Mouse (Mus musculus) kidney, adult 18-20 months (tissue): ENCODE measurements around the gene Medag.
A peak's percentile ranks its signal among the peaks of the same experiment; 100 is the strongest.

Experiments used
- DNase-seq: peaks from one replicate; pipeline ENCODE4 v3.0.0; 2021

Gene Medag

GRCm38 (mm10) chr5:149385228-149385961, 26.2 kb upstream of the Medag start:
- DNase-seq, result no peak

GRCm38 (mm10) chr5:149386294-149386850, 25.2 kb upstream of the Medag start:
- no peak for DNase-seq

DNA sequence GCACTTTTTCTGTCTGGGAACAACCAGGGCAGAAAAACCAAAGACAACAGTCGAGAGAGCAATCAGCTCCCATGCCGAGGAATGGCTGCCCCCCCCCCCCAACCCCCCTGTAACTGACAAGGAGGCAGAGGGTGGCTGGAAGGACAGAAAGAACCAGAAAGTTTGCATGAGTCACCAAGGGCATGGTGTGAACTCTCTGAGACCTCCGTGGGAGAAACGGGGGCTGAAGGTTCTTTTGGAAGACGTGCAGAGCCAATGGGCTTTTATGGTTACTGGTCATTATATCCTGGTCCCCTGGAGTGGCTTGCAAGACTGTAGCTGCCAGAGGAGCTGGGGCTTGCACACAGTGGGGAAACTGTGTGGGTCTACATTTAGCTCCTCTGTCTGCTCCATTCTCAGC, 22.6 kb upstream of the Medag start:
- no peak for DNase-seq

DNA sequence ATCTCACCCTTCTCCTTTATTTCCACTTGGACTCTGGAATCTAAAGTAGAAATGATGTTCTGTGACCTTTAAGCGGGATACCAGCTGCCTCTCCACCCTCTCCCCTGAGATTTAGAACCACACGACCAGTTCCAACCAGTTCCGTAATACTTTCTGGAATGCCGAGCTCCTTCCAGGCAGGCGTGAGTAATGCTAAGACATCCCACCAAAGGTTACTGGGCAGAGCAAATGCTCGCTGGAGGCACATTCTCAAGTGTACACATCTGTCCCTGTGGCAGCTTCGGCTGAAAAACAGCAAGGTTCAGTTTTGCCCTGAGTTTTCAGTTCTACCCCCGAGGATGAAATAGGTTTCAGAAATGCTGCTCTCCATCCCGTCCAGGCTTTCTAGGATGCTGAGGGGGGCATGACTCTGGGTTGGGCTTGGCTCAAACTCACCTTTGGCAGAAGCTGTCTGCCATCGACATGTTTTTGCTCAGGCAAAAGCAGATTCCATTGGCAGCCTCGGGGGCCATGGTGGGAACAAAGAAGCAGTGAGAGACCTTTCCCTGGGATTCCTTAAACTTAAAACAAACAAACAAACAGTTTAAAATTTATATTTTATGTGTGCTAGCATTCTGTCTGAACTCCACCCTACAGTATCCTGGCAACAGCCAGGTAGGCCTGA, 21.9 kb upstream of the Medag start:
- no peak for DNase-seq

GRCm38 (mm10) chr5:149391574-149392375, 19.8 kb upstream of the Medag start:
- no peak for DNase-seq

DNA sequence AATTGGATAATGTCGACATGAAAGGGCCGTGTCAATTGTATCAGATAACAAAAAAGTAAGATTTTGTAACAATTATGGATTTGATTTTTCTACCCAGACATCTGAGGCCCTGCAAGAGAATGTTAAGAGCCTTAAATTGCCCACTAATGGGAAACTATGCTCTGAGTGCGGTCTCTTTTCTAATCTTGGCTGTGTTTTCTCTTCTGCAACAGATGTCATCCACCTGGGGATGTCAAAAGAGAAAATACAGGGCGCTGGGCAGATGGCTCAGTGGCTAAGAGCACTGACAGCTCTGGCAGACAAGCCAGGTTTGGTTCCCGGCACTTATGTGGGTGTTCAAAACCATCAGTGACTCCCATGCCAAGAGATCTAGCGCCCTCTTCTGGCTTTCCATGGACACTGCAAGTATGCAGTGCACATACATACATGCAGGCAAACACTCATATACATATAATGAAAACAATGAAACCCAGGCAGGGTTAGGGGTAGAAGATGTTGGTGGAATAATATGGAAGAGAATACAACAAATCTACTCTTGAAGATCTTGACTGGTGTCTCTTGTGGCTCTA, 19.0 kb upstream of the Medag start:
- DNase-seq, result no peak

GRCm38 (mm10) chr5:149401446-149401975, 10.0 kb upstream of the Medag start:
- DNase-seq, result no peak

DNA sequence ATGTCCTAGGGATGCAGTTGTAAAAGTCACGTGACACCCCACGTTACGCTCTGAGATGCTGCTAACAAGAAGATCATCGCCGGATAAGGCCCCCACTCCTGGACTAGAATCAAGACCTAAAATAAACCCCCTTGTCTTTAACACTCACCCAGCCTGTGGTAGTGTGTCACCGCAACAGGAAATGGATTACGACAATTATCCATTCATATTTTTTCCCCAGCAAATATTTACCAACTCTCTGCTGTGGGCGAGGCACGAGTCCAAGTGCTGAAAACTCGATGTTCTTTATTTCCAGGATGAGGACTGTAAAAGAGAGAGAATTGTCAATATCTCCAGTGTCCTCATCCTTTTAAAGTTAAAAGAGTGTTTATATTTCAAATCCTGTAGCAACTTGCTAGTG, 9.5 kb upstream of the Medag start:
- DNase-seq, result no peak

DNA sequence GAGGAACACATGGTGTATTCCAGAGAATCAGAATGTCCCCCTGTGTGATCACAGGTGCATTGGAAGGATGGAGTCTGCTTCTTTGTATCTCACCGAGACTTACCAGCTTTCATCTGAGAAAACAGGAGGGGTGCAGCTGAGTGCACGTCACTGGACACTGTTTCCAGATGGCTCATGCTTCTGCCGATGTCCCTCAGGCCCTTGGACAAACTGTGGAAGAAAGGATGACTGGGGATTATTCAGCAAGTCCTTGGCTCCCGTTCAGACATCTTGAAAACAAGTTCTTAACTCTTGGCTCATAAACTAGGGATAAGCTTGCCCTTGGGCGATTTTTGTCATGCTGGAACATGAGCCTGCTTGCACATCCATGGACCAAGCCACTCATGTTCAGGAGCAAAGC, 8.2 kb upstream of the Medag start:
- DNase-seq, result no peak

DNA sequence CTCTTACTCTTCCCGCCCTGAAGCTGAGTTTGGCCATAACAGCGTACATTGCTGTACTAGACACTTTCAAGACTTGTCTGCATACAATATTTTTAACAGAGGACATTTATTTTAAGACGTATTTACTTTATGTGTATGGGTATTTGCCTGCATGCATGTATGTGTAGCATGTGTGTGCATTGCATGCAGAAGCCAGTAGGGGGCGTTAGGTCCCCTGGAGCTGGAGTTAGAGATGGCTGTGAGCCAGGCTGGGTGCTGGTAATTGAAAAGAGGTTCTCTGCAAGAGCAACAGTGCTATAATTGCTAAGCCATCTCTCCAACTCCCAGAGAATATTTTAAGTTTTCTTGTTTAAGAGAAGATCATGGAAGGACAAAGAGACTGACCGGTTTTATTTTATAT, 6.8 kb upstream of the Medag start:
- DNase-seq, result no peak

GRCm38 (mm10) chr5:149406791-149407276, 4.7 kb upstream of the Medag start:
- DNase-seq, result no peak

GRCm38 (mm10) chr5:149409502-149409901, 2.0 kb upstream of the Medag start:
- no peak for DNase-seq

DNA sequence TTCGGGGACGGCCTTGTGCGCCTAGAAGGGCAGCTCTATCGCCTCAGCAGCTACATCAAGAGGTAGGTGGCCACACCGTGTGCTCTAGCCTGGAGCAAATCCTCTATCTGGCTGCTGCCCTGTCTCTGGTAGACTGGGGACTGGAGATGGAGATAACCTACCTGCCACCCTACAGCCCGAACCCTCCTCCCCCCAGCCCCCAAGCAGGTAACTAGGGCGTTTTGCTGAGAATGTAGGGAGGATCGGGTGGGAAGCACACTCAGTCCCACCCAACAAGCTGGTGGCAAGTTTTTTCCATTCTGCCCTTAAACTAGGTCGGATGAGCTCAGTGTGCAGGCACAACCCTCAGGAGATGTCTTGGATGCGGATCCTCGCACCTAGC, 636 bp downstream of the Medag start:
- no peak for DNase-seq

DNA sequence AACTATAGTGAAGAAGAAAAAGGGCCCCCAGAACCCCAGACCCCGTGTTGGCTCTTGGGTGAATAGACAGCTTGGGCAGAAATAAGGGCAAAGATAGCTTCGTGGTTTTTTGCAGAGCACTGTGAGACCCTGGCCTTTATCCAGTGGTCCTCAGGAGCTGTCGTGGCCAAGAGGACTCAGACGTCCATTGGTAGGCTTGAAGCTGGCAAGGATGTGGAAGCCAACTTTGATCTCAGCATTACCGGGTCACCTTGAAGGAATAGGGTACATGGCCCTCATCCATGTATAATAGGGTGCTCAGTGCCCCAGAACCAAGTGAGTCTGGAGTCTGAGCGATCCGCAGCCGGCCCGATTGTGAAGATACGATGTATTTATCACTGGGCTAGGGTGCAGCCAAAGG, 1.1 kb downstream of the Medag start:
- no peak for DNase-seq

DNA sequence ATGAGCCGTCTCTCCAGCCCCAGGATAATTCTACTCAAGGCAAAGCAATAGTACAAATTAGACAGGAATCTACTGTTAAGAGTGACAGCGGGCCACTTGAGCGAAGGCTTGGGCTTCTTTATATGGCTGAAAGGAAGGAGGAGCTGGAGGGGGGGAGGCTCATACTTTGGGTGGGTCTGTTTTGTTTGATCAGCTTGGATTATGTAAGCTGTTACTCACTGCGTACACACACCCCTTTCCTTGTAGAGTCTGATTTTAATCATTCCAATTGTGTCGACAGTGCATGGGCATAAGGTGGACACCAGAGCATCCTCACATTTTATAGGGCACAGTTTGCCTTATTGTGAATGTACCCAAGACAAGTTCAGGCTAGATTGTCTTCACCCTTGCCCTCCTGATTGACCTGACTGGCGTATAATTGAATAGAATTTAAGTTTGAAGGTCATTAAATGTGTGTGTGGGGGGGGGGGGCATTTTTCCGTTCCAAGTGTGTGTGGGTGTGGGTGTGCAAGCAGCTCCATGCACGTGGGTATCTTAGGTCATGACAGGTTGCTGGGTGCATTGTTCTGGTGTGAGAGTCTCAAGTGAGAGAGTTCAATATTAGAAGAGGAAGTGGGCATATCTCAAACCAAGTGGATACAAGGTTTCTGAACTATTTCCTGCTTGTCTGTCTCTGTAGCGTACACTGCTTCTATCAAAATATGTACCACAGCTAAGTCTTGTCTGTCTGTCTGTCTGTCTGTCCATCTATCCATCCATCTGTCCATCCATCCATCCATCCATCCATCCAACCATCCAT, 3.0 kb downstream of the Medag start:
- DNase-seq, result no peak

- DNase-seq, result no peak
These were observed 5.8 kb downstream of the Medag start for GRCm38 (mm10) chr5:149417381-149417780.

DNA sequence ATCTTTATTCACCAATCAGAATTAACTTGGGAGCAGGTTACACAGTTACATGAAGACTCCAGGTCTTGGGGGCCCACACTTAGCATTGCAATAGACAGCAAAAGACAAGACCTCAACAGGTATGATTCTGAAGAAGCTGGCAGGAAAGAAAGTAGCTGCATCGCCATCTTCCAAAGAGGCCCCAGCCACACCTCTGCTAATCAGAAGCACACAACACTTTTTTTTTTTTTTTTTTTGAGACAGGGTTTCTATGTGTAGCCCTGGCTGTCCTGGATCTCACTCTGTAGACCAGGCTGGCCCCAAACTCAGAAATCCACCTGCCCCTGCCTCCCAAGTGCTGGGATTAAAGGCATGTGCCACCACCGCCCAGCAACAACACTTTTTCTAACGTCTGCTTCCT, 15.0 kb downstream of the Medag start:
- DNase-seq, result no peak

- no peak for DNase-seq
These were observed 15.9 kb downstream of the Medag start for GRCm38 (mm10) chr5:149427277-149428060.

GRCm38 (mm10) chr5:149428347-149428746, 16.8 kb downstream of the Medag start:
- no peak for DNase-seq

GRCm38 (mm10) chr5:149428810-149429255, 17.3 kb downstream of the Medag start:
- peak; percentile 80 for DNase-seq

DNA sequence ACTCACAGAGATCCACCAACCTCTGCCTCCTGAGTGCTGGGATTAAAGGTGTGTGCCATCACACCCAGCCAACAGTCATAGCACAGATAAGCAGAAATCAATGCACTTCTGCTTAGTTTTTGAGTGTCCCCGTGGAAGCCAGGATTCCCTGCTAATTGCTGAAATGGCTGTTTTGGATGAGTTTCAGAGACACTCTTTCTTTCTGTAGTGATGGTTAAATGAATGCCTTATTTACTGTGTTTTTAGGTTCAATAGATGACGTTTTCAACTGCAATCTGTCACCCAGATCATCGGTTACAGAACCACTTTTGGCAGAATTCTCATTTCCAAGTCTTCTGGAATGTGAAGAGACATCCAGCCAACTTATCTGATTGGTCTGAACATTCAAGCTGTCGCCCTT, 18.0 kb downstream of the Medag start:
- DNase-seq, result no peak
